Mouse (Mus musculus) right cerebral cortex, postnatal 14 days (tissue): ENCODE measurements around the gene Hist1h3h.

Source experiments
- DNase-seq: peaks from one replicate; pipeline ENCODE4 v3.0.0; 2022

Hist1h3h gene

DNA sequence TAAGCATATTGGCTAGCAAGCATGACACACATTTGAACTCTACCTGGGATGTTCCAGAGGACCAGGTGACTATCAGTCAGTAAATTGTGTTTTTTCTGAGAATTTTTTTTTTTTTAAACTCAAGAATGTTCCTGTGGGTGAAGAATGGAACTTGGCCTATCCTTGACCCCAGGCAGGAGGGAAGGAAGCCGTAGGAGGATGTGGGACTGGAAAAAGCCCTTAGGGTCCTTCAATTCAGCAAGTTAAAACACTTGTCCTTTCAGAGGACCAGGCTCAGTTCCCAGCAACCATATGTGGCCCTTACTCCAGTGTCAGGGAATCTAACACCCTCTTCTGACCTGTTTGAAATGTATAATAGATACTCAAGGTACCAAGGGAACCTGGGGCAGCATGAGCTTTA is 12.1 kb downstream of the Hist1h3h start:
- DNase-seq: no peak

DNA sequence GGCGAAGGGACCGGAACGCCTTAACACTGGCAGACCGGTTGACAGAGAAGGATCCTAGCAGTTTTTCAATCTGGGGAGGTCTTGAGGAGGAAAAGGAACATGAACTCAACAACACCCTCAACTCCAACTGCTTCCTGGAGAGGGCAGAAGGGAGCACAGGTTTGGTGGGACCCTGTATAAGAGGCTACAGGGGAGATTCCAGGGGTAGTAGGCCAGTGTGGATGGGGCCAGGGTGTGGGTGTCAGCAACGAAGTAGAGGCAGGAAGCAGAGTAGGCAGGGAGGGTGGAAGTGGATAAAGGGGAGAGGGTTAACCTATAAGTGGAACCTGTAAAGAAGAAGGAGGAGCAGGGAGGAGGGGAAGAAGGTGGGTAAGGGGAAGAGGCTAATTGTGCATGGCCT is 16.0 kb downstream of the Hist1h3h start:
- no peak for DNase-seq

DNA sequence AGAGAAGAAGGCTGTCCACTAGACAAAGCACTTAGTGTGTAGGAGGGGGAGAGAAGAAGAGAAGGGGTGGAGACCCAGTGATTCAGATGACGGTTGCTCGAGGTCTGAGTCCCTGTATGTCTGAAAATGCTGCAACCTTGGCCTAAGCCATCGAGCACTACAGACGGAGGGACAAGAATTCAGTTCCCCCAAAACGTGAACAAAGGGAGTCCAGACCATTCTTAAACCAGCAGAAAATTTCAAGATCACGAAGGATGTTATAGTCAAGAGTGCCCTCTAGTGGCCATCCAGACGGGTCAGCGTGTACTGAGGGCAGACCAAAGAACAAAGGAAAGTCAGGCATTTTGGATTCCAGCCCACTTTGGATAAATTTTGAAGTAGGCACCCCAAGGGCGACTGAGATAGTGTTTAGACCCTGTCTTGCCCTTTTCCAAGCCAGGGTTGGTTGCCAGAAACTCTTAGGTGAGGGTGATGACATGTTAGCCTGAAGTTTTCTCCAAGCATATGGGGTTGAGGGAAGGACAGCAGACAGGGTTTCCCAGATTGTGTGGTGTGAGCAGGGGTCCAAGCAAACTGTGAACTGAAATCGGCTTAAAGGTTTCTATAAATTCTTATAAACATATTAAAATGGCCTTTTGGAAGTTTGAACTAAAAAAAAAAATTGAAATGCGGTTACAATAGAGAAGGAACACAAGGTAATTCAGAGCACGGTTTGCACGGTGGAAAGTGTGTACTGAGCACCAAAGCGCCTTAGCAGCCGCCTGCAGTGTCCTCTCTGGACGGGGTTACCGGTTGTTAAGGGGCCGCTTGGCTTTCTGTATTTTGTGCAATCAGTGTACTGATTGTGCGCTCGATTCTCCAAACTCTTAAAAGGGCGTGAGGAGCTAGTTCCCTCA is 16.8 kb downstream of the Hist1h3h start:
- DNase-seq: peak; percentile 55

DNA sequence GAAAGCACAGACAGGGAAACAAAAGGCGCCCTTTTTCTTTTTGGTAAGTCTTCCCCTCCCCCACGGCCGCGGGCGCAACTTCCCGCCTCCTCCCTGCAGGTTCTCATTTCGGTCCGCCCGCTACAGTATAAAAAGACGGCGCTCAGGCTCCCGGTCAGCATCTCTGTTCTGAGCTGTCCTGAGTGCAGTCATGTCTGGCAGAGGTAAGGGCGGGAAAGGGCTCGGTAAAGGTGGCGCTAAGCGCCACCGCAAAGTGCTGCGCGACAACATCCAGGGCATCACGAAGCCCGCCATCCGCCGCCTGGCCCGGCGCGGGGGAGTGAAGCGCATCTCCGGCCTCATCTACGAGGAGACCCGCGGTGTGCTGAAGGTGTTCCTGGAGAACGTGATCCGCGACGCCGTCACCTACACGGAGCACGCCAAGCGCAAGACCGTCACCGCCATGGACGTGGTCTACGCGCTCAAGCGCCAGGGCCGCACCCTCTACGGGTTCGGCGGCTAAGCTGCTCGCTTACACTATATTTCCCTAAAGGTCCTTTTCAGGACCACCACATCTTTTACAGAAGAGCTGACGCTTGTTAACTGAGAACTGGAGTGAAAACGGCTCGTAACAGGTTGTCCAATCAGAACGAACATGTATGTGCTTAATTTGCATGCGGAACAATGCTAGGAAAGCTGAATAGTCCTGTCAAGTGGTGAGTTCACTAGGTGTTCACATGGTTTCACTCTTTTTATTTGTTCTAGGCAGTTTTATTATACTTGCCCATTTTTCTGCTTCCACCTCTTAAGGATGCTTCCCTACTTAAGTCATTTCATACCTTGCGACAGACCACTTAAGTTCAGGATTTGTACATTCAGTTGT is 17.7 kb downstream of the Hist1h3h start, which contains the start of gene Hist1h4j:
TSS of gene Hist1h4j (plus strand) at position 159 of the 862 bp plus-strand sequence.
- peak; percentile 76 for DNase-seq

DNA sequence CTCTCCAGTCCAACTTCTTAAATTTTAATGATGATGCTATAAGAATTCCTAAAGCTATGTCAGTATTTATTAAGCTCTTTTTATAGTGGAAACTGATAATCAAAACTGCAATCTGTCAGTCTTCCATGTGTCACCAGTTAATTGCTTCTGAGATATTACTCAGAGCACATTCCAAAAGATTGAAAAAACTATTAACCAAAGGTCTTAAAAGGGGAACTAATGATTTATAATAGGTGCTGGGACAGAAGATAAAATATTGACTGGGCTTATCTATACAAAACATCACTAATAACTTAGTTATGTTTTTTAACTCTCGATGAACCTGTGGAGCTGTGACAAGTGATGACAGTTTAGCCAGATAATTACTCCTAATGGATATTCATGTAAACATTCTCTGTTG is 27.5 kb downstream of the Hist1h3h start:
- DNase-seq: no peak

DNA sequence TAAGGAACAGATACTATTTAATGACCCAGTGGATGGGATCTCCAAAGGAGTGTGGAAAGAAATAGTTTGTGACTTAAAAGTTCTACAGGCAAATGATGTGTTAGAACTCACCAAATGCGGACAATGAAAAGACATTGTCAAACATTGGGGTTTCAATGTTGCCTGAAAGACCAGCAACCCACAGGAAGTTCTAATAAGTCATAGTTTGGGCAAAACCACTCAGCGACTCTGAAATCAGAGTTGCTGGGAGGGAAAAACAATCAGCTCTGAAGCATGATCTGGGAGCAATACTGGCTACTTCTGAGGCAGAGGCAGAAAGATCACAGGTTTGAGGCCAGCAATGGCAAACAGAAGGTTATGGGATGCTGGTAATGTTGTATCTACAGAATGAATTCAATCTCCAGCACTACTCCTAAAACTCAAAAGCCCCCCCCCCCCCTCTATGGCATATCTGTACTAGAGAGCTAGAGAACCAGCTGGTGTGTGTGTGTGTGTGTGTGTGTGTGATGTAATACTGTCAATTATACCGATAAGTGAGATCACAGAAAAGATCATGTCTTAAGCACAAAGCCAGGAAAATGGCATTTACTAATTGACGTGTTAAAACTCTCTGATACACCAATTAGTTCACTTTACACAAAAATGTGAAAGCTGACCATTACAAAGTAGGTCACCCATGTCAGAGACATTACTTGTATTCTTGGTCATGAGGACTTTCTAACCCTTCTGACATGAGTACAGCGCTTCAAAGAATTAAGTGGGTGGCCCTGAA is 32.1 kb downstream of the Hist1h3h start:
- no peak for DNase-seq

DNA sequence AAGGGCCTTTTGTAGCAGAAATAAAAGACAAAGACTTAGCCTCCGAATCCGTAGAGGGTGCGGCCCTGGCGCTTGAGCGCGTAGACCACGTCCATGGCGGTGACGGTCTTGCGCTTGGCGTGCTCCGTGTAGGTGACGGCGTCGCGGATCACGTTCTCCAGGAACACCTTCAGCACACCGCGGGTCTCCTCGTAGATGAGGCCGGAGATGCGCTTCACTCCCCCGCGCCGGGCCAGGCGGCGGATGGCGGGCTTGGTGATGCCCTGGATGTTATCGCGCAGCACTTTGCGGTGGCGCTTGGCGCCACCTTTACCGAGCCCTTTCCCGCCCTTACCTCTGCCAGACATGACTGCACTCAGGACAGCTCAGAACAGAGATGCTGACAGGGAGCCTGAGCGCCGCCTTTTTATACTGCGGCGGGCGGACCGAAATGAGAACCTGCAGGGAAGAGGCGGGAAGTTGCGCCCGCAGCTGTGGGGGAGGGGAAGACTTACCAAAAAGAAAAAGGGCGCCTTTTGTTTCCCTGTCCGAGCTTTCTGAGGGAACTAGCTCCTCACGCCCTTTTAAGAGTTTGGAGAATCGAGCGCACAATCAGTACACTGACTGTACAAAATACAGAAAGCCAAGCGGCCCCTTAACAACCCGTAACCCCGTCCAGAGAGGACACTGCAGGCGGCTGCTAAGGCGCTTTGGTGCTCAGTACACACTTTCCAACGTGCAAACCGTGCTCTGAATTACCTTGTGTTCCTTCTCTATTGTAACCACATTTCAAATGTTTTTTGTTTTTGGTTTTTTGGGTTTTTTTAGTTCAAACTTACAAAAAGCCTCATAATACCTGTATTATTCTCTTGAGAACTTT is 32.9 kb downstream of the Hist1h3h start, which contains the start of gene Hist1h4k:
TSS of gene Hist1h4k (minus strand) at position 347 of the 859 bp plus-strand sequence.
- peak; percentile 91 for DNase-seq

DNA sequence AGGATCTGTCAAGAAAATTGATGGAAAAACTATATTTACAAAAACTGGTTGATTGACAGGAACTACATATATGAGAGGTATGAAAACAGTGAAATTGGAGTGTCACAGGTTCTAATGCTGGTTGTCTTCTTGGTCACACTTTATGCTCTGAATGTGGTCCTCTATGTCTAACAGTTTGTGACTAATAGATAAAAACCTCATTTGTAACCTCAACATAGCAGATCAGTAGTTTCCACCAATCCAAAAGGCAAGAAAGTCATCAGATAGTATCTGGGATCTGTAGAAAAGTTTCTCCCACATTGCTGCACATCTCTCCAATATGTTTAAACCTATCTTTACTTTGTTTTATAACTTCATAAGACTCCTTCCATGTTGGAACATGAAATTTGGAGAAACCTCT is 34.0 kb downstream of the Hist1h3h start:
- DNase-seq: no peak

DNA sequence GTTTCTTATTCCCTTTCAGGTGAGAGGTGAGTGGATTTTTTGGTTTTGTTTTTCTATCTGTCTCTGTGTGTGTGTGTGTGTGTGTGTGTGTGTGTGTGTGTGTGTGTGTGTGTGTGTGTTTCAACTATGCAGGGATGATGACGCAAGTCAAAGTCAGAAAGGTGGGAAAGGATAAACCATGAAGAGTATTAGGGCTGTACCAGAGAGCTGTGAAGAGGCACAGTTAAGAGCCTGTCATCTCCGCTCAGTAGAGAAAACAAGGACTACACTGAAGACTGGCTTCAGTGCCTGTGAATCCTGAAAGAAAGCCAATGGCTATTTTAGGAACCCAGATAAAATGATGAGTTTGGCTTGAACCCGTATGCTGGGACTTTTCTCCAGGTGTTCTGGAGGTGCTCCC is 34.4 kb downstream of the Hist1h3h start:
- DNase-seq: no peak

DNA sequence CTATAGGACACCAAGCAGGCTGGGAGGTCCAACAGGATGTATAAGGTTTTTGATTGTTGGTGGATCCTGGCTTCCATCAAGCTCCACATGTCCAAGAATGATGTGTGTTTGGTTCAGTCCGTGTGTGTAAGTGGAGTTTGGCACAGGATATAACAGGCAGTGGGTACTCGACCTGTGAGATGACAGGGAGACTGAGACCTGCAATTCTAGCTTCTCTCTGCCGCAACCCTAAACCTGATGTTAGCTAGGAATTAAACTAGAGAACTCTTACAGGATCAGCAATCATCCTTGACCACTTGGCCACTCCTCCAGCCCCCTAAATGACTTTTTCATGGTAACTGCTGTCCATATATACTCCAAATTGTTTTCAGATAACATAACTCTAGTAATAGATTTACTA is 34.9 kb downstream of the Hist1h3h start:
- DNase-seq: no peak

DNA sequence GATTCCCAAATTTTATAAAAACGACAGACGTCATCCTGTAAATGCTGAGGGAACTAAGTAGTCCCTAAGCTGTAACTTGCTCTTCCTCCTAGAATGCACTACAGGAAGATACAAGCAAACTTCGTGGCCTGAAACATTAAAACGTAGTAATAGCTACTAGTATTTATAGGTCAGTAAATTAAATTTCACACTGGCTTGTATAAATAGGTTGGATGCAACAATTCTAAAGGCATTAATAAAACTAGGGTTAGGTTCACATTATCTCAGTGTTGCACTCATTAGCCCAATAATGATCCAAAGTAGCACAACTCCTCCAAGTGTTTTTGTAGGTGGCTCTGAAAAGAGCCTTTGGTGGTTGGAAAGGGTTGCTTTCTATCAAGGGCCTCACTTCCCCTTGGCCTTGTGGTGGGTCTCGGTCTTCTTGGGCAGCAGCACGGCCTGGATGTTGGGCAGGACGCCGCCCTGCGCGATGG is 35.6 kb downstream of the Hist1h3h start:
- DNase-seq: no peak

DNA sequence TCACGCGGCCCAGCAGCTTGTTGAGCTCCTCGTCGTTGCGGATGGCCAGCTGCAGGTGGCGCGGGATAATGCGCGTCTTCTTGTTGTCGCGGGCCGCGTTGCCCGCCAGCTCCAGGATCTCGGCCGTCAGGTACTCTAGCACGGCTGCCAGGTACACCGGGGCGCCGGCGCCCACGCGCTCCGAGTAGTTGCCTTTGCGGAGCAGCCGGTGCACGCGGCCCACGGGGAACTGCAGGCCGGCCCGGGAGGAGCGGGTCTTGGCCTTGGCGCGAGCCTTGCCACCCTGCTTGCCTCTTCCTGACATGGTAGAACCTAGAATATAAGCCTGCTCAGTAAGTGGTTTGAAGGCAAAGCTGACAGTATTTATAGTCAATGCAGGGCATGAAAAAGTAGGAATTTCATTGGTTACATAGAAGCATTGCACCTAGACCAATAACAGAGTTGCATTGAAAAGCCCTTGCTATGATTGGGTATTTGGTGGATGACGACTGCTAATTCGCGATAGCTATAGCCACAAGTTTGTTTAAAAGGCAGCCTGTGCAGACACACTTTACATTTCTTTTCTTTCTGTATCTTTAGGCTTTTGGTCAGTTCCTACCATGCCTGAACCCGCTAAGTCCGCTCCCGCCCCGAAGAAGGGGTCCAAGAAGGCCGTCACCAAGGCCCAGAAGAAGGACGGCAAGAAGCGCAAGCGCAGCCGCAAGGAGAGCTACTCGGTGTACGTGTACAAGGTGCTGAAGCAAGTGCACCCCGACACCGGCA is 36.2 kb downstream of the Hist1h3h start, which contains the start of the genes Hist1h2ak and Hist1h2bn:
TSS of gene Hist1h2ak (minus strand) at position 304 of the 762 bp plus-strand sequence.
TSS of gene Hist1h2bn (plus strand) at position 600 of the 762 bp plus-strand sequence.
- peak; percentile 19 for DNase-seq

DNA sequence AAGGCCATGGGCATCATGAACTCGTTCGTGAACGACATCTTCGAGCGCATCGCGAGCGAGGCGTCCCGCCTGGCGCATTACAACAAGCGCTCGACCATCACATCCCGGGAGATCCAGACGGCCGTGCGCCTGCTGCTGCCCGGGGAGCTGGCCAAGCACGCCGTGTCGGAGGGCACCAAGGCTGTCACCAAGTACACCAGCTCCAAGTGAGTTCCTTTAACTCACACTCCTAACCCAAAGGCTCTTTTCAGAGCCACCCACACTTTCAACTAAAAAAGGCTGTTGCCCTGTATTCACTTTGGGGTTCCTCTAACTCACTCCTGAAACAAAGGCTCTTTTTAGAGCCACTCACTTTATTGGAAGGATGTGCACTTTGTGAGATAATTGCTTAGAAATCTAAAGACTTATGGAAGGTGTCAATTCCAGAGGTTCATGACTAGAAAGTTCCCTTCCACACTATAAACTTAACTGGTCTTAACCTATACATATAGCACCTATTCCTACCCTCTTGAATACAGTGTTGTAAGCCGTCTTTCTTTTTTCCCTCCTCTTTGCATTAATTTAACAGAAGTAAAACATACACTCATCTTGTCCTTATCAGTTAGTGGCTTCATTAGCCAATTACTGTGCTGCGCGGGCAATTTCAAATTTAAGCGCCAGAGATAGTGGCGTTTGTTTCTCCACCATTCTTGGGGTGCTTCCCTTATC is 37.0 kb downstream of the Hist1h3h start:
- DNase-seq: peak; percentile 29

DNA sequence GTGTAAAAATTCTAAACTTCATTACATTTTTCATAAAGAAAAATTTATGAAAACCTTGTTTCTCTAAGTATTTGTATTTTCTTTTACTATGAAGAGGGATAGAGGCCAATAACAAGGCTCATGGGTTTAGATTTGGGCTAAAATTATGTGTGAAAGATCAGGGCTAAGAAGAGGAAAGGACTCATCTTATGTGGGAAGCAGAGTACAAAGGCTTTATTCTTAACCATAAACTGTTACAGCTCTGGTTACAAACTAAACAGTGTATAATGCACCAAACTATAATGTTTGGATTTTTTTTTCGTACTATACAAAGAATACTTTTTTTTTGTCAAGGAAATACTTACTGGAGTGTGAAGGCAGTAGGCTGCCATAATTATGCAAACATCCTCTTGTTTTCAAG is 38.2 kb downstream of the Hist1h3h start:
- DNase-seq: no peak
